Mouse (Mus musculus) limb, embryonic 15.5 days (tissue): ENCODE measurements around the gene Acpp. TPM values are rescaled to one million over a fixed set of nuclear protein-coding genes. Genes with fewer than 3 reads are reported as not detected.

Source experiments
- ATAC-seq: fragments of 200-750 bp; cut with Nextera tagmentation; 2 replicates; pipeline ENCODE4 v1.8.0; 2017; ENCODE audit warnings: low read depth, moderate TSS enrichment; ENCODE audit not compliant: insufficient number of reproducible peaks, low FRiP score, low TSS enrichment
- H3K27ac ChIP-seq: fragments of 300-500 bp; sonication (generic); 2 replicates; pipeline ENCODE4 v1.5.1; 2015; ENCODE audit warnings: moderate library complexity, mild to moderate bottlenecking, inconsistent platforms
- H3K27me3 ChIP-seq: fragments of 300-500 bp; sonication (generic); 2 replicates; pipeline ENCODE4 v1.6.1; 2015; ENCODE audit warnings: inconsistent platforms
- H3K36me3 ChIP-seq: fragments of 300-500 bp; sonication (generic); 2 replicates; pipeline ENCODE4 v1.6.1; 2015; ENCODE audit warnings: inconsistent platforms
- H3K4me1 ChIP-seq: fragments of 300-500 bp; sonication (generic); 2 replicates; pipeline ENCODE4 v1.6.1; 2015; ENCODE audit warnings: inconsistent platforms
- H3K4me2 ChIP-seq: fragments of 300-500 bp; sonication (generic); 2 replicates; pipeline ENCODE4 v1.6.1; 2015; ENCODE audit warnings: mild to moderate bottlenecking, inconsistent platforms
- H3K4me3 ChIP-seq: fragments of 300-500 bp; sonication (generic); 2 replicates; pipeline ENCODE4 v1.5.1; 2015; ENCODE audit warnings: mild to moderate bottlenecking, inconsistent platforms
- H3K9ac ChIP-seq: fragments of 300-500 bp; sonication (generic); 2 replicates; pipeline ENCODE4 v1.6.1; 2015; ENCODE audit warnings: inconsistent platforms
- H3K9me3 ChIP-seq: fragments of 300-500 bp; sonication (generic); 2 replicates; pipeline ENCODE4 v1.6.1; 2016; ENCODE audit warnings: inconsistent platforms
- WGBS: fragments of 180-500 bp; shearing (Covaris S2); methylation state at CpG from one replicate; pipeline ENCODE4 v1.1.7; 2015; 5-methylcytosine and 5-hydroxymethylcytosine counted together
- polyA plus RNA-seq: library from polyadenylated mRNA; unstranded; fragments of >200 nt; fragmentation: Nextera tagmentation; extraction: Ambion mirVana; gene quantifications from 2 replicates; pipeline ENCODE4 v1.2.1, GENCODE M21; 2015

The Acpp gene
- polyA plus RNA-seq, 1 experiment from 2014 or later, result 3.0 TPM

DNA sequence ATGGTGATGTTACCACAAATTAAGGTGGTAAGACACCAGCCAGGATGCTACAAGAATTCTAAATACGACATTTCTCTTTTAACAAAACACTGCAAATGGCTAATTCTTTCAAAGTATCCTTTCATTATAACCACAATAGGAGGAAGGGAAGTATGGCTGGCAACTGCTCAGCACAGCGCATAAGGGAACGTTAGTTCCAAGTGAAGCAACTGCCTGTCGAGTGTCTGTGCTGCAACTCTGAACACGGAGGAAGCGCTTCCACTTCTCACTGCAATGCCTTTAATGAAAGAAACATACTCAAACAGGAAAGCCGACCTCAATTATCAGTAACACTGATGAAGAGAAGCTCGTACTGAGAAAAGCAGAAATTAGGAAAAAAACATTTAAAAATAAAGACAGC, 98.5 kb downstream of the Acpp start:
- Histone ChIP-seq H3K4me1 (no peaks in the 10 kb centered on the region), H3K36me3 (peaks cover 56% of the 10 kb centered on the region)

More for the DNA sequence above, 98.5 kb downstream of the Acpp start:
- Histone ChIP-seq H3K27ac (no peak overlapping the region), H3K4me3 (no peak overlapping the region), H3K4me2 (no peak overlapping the region), H3K9me3 (no peaks in the 10 kb centered on the region), H3K27me3 (no peaks in the 10 kb centered on the region), H3K9ac (no peak overlapping the region)
- 89% methylated on average over 8 of the region's 8 CpGs for WGBS
- ATAC-seq, result no peak

Other genes starting within 250 kb of the Acpp start
- gene Ackr4, start 210.8 kb downstream of the Acpp start, polyA plus RNA-seq, result 4.8 and 6.9 TPM in 2 replicates
- gene Dnajc13, start 74.8 kb downstream of the Acpp start, polyA plus RNA-seq, result 18.1 and 19.9 TPM in 2 replicates
- 0.07 and 0.60 TPM in 2 replicates for gene Cpne4, start 209.5 kb upstream of the Acpp start, polyA plus RNA-seq